Mouse (Mus musculus): ENCODE data around the gene Gm20905.
"Not testable (repeated sequence)": the region's sequence is repeated elsewhere in the genome, so short reads cannot be mapped to it uniquely, and the experiment has no call there.

Gm20905 gene

DNA sequence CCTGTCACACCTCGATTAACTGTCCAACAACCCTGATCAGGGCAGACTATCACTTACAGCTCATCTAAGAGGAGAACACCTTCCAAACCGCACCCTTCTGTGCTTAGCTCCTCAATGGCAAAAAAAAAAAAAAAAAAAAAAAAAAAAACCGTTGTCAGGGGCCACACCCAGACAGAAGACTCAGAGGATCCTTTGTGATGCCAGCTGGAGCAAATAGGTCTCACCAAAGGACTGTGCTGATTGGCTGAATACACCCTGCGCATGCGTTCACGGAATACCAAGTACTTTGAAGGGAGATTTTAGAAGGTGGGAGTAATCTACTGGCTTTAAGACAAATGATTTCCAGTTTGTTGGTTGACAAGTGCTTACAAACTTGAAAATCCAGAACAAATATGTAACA, at the start of gene Gm20905:
Gene Gm20905 (minus strand): TSS at position 101 of the 400 bp plus-strand sequence.
- not testable (repeated sequence) for DNase-seq (ENCODE audit: low read depth, low spot score)
